Mouse (Mus musculus) kidney, adult 2 months (tissue): ENCODE measurements at regions not wholly inside any gene's neighbourhood (a gene's known extent, or its start where the extent isn't known, plus 50 kb on each side); places are given as distances from the start of the nearest gene placed in this dataset.

Experiments
- CTCF ChIP-seq: fragments of 200-500 bp; conservative IDR thresholded peaks from 2 replicates; pipeline ENCODE4 v1.5.1; 2011; ENCODE audit warnings: low read depth, mild to moderate bottlenecking, control low read depth, low read length, moderate library complexity, mixed read lengths; ENCODE audit not compliant: insufficient read depth, insufficient read length
- POLR2A ChIP-seq: fragments of 200-500 bp; IDR thresholded peaks from one replicate; pipeline ENCODE4 v1.6.1; 2011; ENCODE audit warnings: low read depth, low read length, control low read depth

- TF ChIP-seq CTCF (no peak), POLR2A (no peak)
These were observed 147.1 kb downstream of the Zfp36l1 start for GRCm38 (mm10) chr12:79965471-79966288.
